Mouse (Mus musculus): ENCODE data around the gene Rnf43.

- TF ChIP-seq CTCF (IDR thresholded peaks at IDR 0.05; ENCODE audit: borderline replicate concordance, control insufficient read depth, extremely low read depth, insufficient read depth, low read length, poor library complexity) (no peak), POLR2A (IDR thresholded peaks at IDR 0.05; ENCODE audit: control insufficient read depth, extremely low read depth, insufficient read depth, low read length, poor library complexity) (no peak)
Measured at GRCm38 (mm10) chr11:87617606-87618005, 44.9 kb upstream of the Rnf43 start.
